Mouse (Mus musculus) lung, postnatal 0 days (tissue): ENCODE measurements around the gene Edn2. TPM values are rescaled to one million over a fixed set of nuclear protein-coding genes. Genes with fewer than 3 reads are reported as not detected.
A peak's percentile ranks its signal among the peaks of the same experiment; 100 is the strongest.

Experiments used
- ATAC-seq: fragments of 200-750 bp; cut with Nextera tagmentation; 2 replicates; pipeline ENCODE4 v1.8.0; 2017; ENCODE audit warnings: moderate library complexity
- DNase-seq: peaks from one replicate; pipeline ENCODE4 v3.0.0-alpha.2; 2016; ENCODE audit warnings: low spot score
- H3K27ac ChIP-seq: fragments of 300-500 bp; sonication (generic); 2 replicates; pipeline ENCODE4 v1.5.1; 2014; ENCODE audit warnings: antibody characterized with exemption, mild to moderate bottlenecking, low read length, mixed read lengths
- H3K27me3 ChIP-seq: fragments of 300-500 bp; sonication (generic); replicated peaks from 2 replicates; pipeline ENCODE4 v1.6.1; 2014; ENCODE audit warnings: low read length, mixed read lengths; ENCODE audit not compliant: insufficient read depth
- H3K36me3 ChIP-seq: fragments of 300-500 bp; sonication (generic); 2 replicates; pipeline ENCODE4 v1.6.1; 2014; ENCODE audit warnings: low read length, mixed read lengths; ENCODE audit not compliant: insufficient read depth
- H3K4me1 ChIP-seq: fragments of 300-500 bp; sonication (generic); 2 replicates; pipeline ENCODE4 v1.6.1; 2014; ENCODE audit warnings: antibody characterized with exemption, low read depth, low read length, mixed read lengths; ENCODE audit not compliant: insufficient read depth
- H3K4me2 ChIP-seq: fragments of 300-500 bp; sonication (generic); replicated peaks from 2 replicates; pipeline ENCODE4 v1.6.1; 2014; ENCODE audit warnings: low read depth, mild to moderate bottlenecking, low read length, moderate library complexity, mixed read lengths
- H3K4me3 ChIP-seq: fragments of 300-500 bp; sonication (generic); 2 replicates; pipeline ENCODE4 v1.5.1; 2014; ENCODE audit warnings: low read depth, low read length
- H3K9ac ChIP-seq: fragments of 300-500 bp; sonication (generic); replicated peaks from 2 replicates; pipeline ENCODE4 v1.6.1; 2014; ENCODE audit warnings: low read depth, mild to moderate bottlenecking
- H3K9me3 ChIP-seq: fragments of 300-500 bp; sonication (generic); 2 replicates; pipeline ENCODE4 v1.6.1; 2016; ENCODE audit warnings: low read length, mixed read lengths
- CTCF ChIP-seq: IDR thresholded peaks from 2 replicates; pipeline ENCODE4 v1.5.1; 2016; ENCODE audit warnings: antibody characterized with exemption, mild to moderate bottlenecking
- EP300 ChIP-seq: IDR thresholded peaks from 2 replicates; pipeline ENCODE4 v1.6.1; 2016; ENCODE audit warnings: antibody characterized with exemption, mild to moderate bottlenecking, control low read depth
- WGBS: fragments of 180-500 bp; shearing (Covaris S2); extraction: QIAGEN DNeasy Blood & Tissue Kit; methylation state at CpG from one replicate; pipeline ENCODE4 v1.1.7; 2014; 5-methylcytosine and 5-hydroxymethylcytosine counted together
- polyA plus RNA-seq: library from polyadenylated mRNA; unstranded; fragments of >200 nt; fragmentation: Nextera tagmentation; extraction: Ambion mirVana; gene quantifications from 2 replicates; pipeline ENCODE4 v1.2.1, GENCODE M21; 2015

Edn2 gene
- 0.12 and 0.18 TPM in 2 replicates for polyA plus RNA-seq

GRCm38 (mm10) chr4:120161166-120161949 is at the start of gene Edn2:
Edn2 (plus strand) TSS chr4:120161206.
- no peaks in the 10 kb centered on the region for H3K36me3 ChIP-seq
- no peak within 1 kb of the TSS for H3K27ac ChIP-seq
- no peaks in the 10 kb centered on the region for H3K27me3 ChIP-seq
- 39% methylated on average over 25 of the region's 29 CpGs for WGBS
- H3K4me2 ChIP-seq: no peak within 1 kb of the TSS
- DNase-seq (peak; percentile 92), ATAC-seq (peak; percentile 95)
- TF ChIP-seq EP300 (no peak), CTCF (peak; percentile 40)
- no peak within 1 kb of the TSS for H3K9ac ChIP-seq
- H3K9me3 ChIP-seq: no peaks in the 10 kb centered on the region
- H3K4me3 ChIP-seq: no peak within 1 kb of the TSS
- H3K4me1 ChIP-seq: peaks cover 6% of the 10 kb centered on the region; the same call in 1 of the 2 replicates

DNA sequence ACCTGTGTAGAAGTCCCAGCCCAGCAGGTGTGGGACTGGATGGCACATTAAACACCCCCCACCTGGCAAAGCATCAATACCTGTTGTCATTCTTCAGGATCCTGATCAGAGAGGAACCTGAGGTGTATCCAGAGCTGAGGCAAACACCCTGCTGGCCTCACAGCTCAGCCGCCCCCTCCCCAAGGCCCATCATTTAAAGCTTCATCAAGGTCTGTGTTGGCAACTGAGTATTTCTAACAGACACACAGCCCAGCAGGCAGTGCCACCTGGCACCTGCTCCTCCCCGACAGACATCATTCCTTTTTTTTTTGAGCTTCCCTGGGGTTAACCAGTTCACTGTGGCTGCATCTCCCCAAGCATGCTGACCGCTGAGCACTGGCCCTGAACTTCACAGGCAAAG is 45.5 kb upstream of the Edn2 start:
- Histone ChIP-seq H3K4me3 (no peak overlapping the region), H3K4me2 (no peak overlapping the region), H3K4me1 (no peaks in the 10 kb centered on the region), H3K9ac (no peak overlapping the region), H3K36me3 (no peaks in the 10 kb centered on the region), H3K27me3 (no peaks in the 10 kb centered on the region), H3K27ac (no peak overlapping the region), H3K9me3 (no peaks in the 10 kb centered on the region)
- WGBS: 90% methylated on average over 3 of the region's 3 CpGs
- DNase-seq (no peak), ATAC-seq (no peak)
- TF ChIP-seq EP300 (no peak), CTCF (no peak)

DNA sequence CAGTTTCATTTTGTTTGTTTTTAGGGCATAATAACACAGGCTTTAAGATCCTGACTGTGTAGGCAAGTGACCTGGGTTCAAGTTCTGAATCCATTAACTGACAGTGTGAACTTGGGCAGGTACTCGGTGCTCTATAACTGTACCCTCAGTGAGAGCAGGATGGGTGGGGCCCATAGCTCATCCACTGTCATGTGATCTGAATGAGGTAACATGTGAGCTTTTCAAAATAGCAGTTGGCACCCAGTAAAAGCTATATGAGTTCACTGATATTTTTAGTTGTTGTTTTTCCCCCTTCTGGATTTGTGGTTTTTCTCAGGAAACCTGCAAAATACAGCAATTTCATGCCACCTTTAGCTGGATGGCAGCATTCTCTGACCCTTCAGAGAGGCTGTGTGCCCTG is 44.7 kb upstream of the Edn2 start:
- DNase-seq (no peak), ATAC-seq (no peak)
- H3K27me3 ChIP-seq: no peaks in the 10 kb centered on the region
- TF ChIP-seq EP300: no peak
- no peak for TF ChIP-seq CTCF
- H3K36me3 ChIP-seq: no peaks in the 10 kb centered on the region
- WGBS: 55% methylated on average over 1 of the region's 1 CpGs
- H3K27ac ChIP-seq: no peak overlapping the region
- H3K4me3 ChIP-seq: no peak overlapping the region
- no peaks in the 10 kb centered on the region for H3K4me1 ChIP-seq
- no peak overlapping the region for H3K9ac ChIP-seq
- no peak overlapping the region for H3K4me2 ChIP-seq
- no peaks in the 10 kb centered on the region for H3K9me3 ChIP-seq

- DNase-seq (peak; percentile 71), ATAC-seq (0 out of 2 replicates have a peak, but pooled peaks have one; percentile 25)
- H3K4me2 ChIP-seq: no peak overlapping the region
- H3K27me3 ChIP-seq: no peaks in the 10 kb centered on the region
- TF ChIP-seq EP300: no peak
- peak; percentile 94 for TF ChIP-seq CTCF
- no peak overlapping the region for H3K4me3 ChIP-seq
- H3K4me1 ChIP-seq: no peaks in the 10 kb centered on the region
- 32% methylated on average over 8 of the region's 8 CpGs for WGBS
- no peaks in the 10 kb centered on the region for H3K36me3 ChIP-seq
- H3K9ac ChIP-seq: no peak overlapping the region
- no peaks in the 10 kb centered on the region for H3K9me3 ChIP-seq
- H3K27ac ChIP-seq: no peak overlapping the region
Observed at GRCm38 (mm10) chr4:120120276-120120675, 40.7 kb upstream of the Edn2 start.

GRCm38 (mm10) chr4:120124656-120125055 is 36.4 kb upstream of the Edn2 start:
- 69% methylated on average over 6 of the region's 6 CpGs for WGBS
- Histone ChIP-seq H3K9ac (no peak overlapping the region), H3K4me3 (no peak overlapping the region), H3K9me3 (no peaks in the 10 kb centered on the region), H3K4me1 (no peaks in the 10 kb centered on the region), H3K36me3 (no peaks in the 10 kb centered on the region), H3K27ac (no peak overlapping the region), H3K27me3 (no peaks in the 10 kb centered on the region), H3K4me2 (no peak overlapping the region)
- TF ChIP-seq CTCF: no peak
- no peak for TF ChIP-seq EP300
- ATAC-seq: no peak
- DNase-seq: no peak

DNA sequence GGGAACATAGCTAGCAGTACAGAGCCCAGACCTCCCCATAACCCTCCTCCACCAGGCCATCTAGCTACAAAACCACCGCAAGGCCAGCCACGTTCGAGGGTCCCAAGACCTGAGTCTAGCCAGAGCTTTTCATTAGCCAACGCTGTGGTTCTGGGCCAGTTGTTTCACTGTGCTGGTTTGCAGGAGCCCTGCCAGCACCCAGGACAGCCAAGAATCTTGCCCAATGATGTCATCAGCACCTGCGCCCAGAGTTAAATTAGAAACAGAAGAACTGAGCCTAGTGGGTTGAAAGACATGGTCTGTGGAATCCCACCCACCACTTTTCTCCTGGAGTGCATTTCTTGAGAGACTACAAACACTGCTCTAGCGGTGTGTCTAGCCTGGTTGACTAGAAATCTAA is 35.0 kb upstream of the Edn2 start:
- Histone ChIP-seq H3K27me3 (no peaks in the 10 kb centered on the region), H3K27ac (no peak overlapping the region), H3K9ac (no peak overlapping the region), H3K4me3 (no peak overlapping the region), H3K4me2 (no peak overlapping the region), H3K36me3 (no peaks in the 10 kb centered on the region), H3K9me3 (no peaks in the 10 kb centered on the region), H3K4me1 (no peaks in the 10 kb centered on the region; the same call in 1 of the 2 replicates)
- ATAC-seq (no peak), DNase-seq (no peak)
- WGBS: 86% methylated on average over 6 of the region's 6 CpGs
- TF ChIP-seq CTCF (no peak), EP300 (no peak)
